Mouse (Mus musculus) G1E (cell line): ENCODE data around the gene Agap1. TPM values are rescaled to one million over a fixed set of nuclear protein-coding genes. Genes with fewer than 3 reads are reported as not detected.

Experiments used
- ATAC-seq: 2 replicates; pipeline ENCODE4 v1.8.0; 2016; ENCODE audit warnings: mild to moderate bottlenecking; ENCODE audit not compliant: insufficient number of reproducible peaks, poor library complexity, low FRiP score, severe bottlenecking; ENCODE audit errors: extremely low read depth
- DNase-seq: peaks from one replicate; pipeline ENCODE4 v3.0.0; 2012; ENCODE audit warnings: low spot score
- H3K27me3 ChIP-seq: 2 replicates; pipeline ENCODE4 v1.6.1; 2012; ENCODE audit warnings: mild to moderate bottlenecking, low read length, inconsistent platforms; ENCODE audit not compliant: insufficient read depth
- H3K36me3 ChIP-seq: replicated peaks from 2 replicates; pipeline ENCODE3; 2012; ENCODE audit warnings: mild to moderate bottlenecking, inconsistent platforms
- H3K4me1 ChIP-seq: 2 replicates; pipeline ENCODE4 v1.6.1; 2012; ENCODE audit warnings: low read depth, low read length, inconsistent platforms, mixed read lengths; ENCODE audit not compliant: insufficient read depth
- H3K4me3 ChIP-seq: 2 replicates; pipeline ENCODE4 v1.5.1; 2012; ENCODE audit warnings: low read depth, mild to moderate bottlenecking, inconsistent platforms, low read length, moderate library complexity, mixed read lengths
- H3K9me3 ChIP-seq: replicated peaks from 2 replicates; pipeline ENCODE4 v1.6.1; 2012; ENCODE audit warnings: inconsistent platforms
- CTCF ChIP-seq: IDR thresholded peaks from 2 replicates; pipeline ENCODE4 v1.5.1; 2012; ENCODE audit warnings: low read depth, low read length, inconsistent platforms, mixed read lengths
- GATA1 ChIP-seq: IDR thresholded peaks from 2 replicates; pipeline ENCODE4 v1.6.1; 2012; ENCODE audit warnings: borderline replicate concordance, low read length, inconsistent platforms, mixed read lengths
- GATA2 ChIP-seq: IDR thresholded peaks from 2 replicates; pipeline ENCODE4 v1.6.1; 2012; ENCODE audit warnings: low read depth, low read length, inconsistent platforms, borderline replicate concordance
- POLR2AphosphoS5 ChIP-seq: IDR thresholded peaks from 2 replicates; pipeline ENCODE4 v1.6.1; 2012; ENCODE audit warnings: low read depth, low read length, inconsistent platforms; ENCODE audit not compliant: insufficient replicate concordance
- TAL1 ChIP-seq: conservative IDR thresholded peaks from 2 replicates; pipeline ENCODE4 v1.6.1; 2012; ENCODE audit warnings: low read depth, low read length, inconsistent platforms, mixed read lengths
- polyA plus RNA-seq: library from polyadenylated mRNA; stranded (reverse); fragments of >175 nt; gene quantifications from 2 replicates; pipeline ENCODE4 v1.2.3, GENCODE M21; 2012
- total RNA-seq, 2 experiments: library from RNA; stranded (forward) in 1 of 2; stranded (reverse) in 1 of 2; fragments of 200-1000 nt in 1 of 2; fragments of >200 nt in 1 of 2; fragmentation: Nextera tagmentation in 1 of 2; gene quantifications; 2 replicates each; pipeline ENCODE4 v1.2.3; 2014 to 2017

Agap1 gene
- total and polyA plus RNA-seq, 3 experiments: 0.01 to 0.45 (median 0.16) TPM

- no peak for TF ChIP-seq TAL1
- DNase-seq (no peak), ATAC-seq (no peak)
- H3K36me3 ChIP-seq: no peaks in the 10 kb centered on the region
- H3K9me3 ChIP-seq: peaks cover 96% of the 10 kb centered on the region
- H3K4me1 ChIP-seq: no peaks in the 10 kb centered on the region
- H3K4me3 ChIP-seq: no peak overlapping the region
- H3K27me3 ChIP-seq: no peaks in the 10 kb centered on the region; the same call in 1 of the 2 replicates
Observed at GRCm38 (mm10) chr1:89884335-89884734, 429.7 kb downstream of the Agap1 start.

- TF ChIP-seq GATA1 (no peak), CTCF (no peak), POLR2AphosphoS5 (no peak), TAL1 (no peak), GATA2 (no peak)
- no peaks in the 10 kb centered on the region for H3K36me3 ChIP-seq
- H3K4me3 ChIP-seq: no peak overlapping the region
- DNase-seq: no peak
- no peak for ATAC-seq
- H3K4me1 ChIP-seq: no peaks in the 10 kb centered on the region
- H3K9me3 ChIP-seq: peaks cover 94% of the 10 kb centered on the region
- no peaks in the 10 kb centered on the region for H3K27me3 ChIP-seq
Observed at GRCm38 (mm10) chr1:89885696-89886095, 431.1 kb downstream of the Agap1 start.

GRCm38 (mm10) chr1:89891400-89891799 is 436.8 kb downstream of the Agap1 start:
- Histone ChIP-seq H3K27me3 (no peaks in the 10 kb centered on the region), H3K4me3 (no peak overlapping the region), H3K36me3 (no peaks in the 10 kb centered on the region), H3K9me3 (peaks cover 95% of the 10 kb centered on the region), H3K4me1 (no peaks in the 10 kb centered on the region)
- ATAC-seq (no peak), DNase-seq (no peak)
- TF ChIP-seq POLR2AphosphoS5 (no peak), CTCF (no peak), TAL1 (no peak)

- peaks cover 95% of the 10 kb centered on the region for H3K9me3 ChIP-seq
- no peaks in the 10 kb centered on the region for H3K4me1 ChIP-seq
- no peaks in the 10 kb centered on the region for H3K27me3 ChIP-seq
- H3K4me3 ChIP-seq: no peak overlapping the region
- ATAC-seq: no peak
- DNase-seq: no peak
- no peaks in the 10 kb centered on the region for H3K36me3 ChIP-seq
- TF ChIP-seq GATA1 (no peak), GATA2 (no peak), POLR2AphosphoS5 (no peak), TAL1 (no peak), CTCF (no peak)
Observed at GRCm38 (mm10) chr1:89892281-89892680, 437.7 kb downstream of the Agap1 start.

DNA sequence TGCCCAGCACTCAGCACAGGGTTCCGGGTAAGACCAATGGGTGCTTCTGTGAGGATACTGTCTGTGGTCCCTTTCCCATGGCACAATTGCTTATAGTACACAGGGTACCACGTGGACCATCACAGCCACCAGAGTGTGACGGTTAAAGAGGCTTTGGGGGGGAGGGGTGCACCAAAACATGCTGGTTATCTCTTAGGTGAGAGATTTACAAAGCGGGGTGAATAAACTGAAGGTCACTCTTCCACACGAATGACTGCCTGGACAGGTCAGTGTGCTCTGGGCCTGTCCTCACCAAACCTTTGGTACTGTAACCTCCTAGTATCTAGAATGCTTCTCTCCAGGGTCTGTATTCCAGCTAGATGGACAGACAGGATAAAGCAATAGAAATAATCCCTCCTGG is 441.2 kb downstream of the Agap1 start:
- no peaks in the 10 kb centered on the region; the same call in 1 of the 2 replicates for H3K27me3 ChIP-seq
- H3K36me3 ChIP-seq: no peaks in the 10 kb centered on the region
- ATAC-seq (no peak), DNase-seq (no peak)
- TF ChIP-seq POLR2AphosphoS5: no peak
- TF ChIP-seq TAL1: no peak
- no peak for TF ChIP-seq CTCF
- no peak for TF ChIP-seq GATA1
- TF ChIP-seq GATA2: no peak
- no peak overlapping the region for H3K4me3 ChIP-seq
- H3K4me1 ChIP-seq: no peaks in the 10 kb centered on the region
- peaks cover 95% of the 10 kb centered on the region for H3K9me3 ChIP-seq

- no peak overlapping the region for H3K4me3 ChIP-seq
- ATAC-seq (no peak), DNase-seq (no peak)
Observed at GRCm38 (mm10) chr1:89899036-89899435, 444.4 kb downstream of the Agap1 start.

More at GRCm38 (mm10) chr1:89899036-89899435, 444.4 kb downstream of the Agap1 start:
- no peak for TF ChIP-seq GATA1
- no peak for TF ChIP-seq GATA2
- no peak for TF ChIP-seq POLR2AphosphoS5
- no peak for TF ChIP-seq CTCF
- no peak for TF ChIP-seq TAL1
- no peaks in the 10 kb centered on the region; the same call in 1 of the 2 replicates for H3K27me3 ChIP-seq
- H3K4me1 ChIP-seq: no peaks in the 10 kb centered on the region
- H3K9me3 ChIP-seq: peaks cover 87% of the 10 kb centered on the region
- H3K36me3 ChIP-seq: no peaks in the 10 kb centered on the region
